Mouse (Mus musculus): ENCODE data around the gene Ppara. TPM values are rescaled to one million over a fixed set of nuclear protein-coding genes. Genes with fewer than 3 reads are reported as not detected.
A peak's percentile ranks its signal among the peaks of the same experiment; 100 is the strongest.

The Ppara gene
- polyA plus RNA-seq, 1 experiment from 2014 or later: 6.0 TPM

GRCm38 (mm10) chr15:85729256-85729655 is 5.5 kb upstream of the Ppara start:
- Histone ChIP-seq H3K4me3 (ENCODE audit: low read depth, low read length) (no peak overlapping the region), H3K27me3 (replicated peaks; ENCODE audit: control insufficient read depth, insufficient read depth, low read length) (peaks cover 26% of the 10 kb centered on the region), H3K4me1 (ENCODE audit: control insufficient read depth, insufficient read depth, low read length) (no peaks in the 10 kb centered on the region), H3K9ac (ENCODE audit: low read depth, low read length) (no peak overlapping the region), H3K9me3 (ENCODE audit: control insufficient read depth, low read length) (no peaks in the 10 kb centered on the region), H3K4me2 (ENCODE audit: low read depth, low read length) (no peak overlapping the region), H3K36me3 (ENCODE audit: control insufficient read depth, insufficient read depth, low read length) (no peaks in the 10 kb centered on the region), H3K27ac (replicated peaks; ENCODE audit: low read depth, low read length) (no peak overlapping the region)
- WGBS: 70% methylated on average over 9 of the region's 9 CpGs
- ATAC-seq (ENCODE audit: low read depth) (no peak), DNase-seq (ENCODE audit: low spot score) (no peak)

- Histone ChIP-seq H3K9ac (ENCODE audit: low read depth, low read length) (no peak overlapping the region), H3K27me3 (replicated peaks; ENCODE audit: control insufficient read depth, insufficient read depth, low read length) (peaks cover 34% of the 10 kb centered on the region), H3K4me2 (ENCODE audit: low read depth, low read length) (no peak overlapping the region), H3K36me3 (ENCODE audit: control insufficient read depth, insufficient read depth, low read length) (no peaks in the 10 kb centered on the region), H3K27ac (replicated peaks; ENCODE audit: low read depth, low read length) (no peak overlapping the region), H3K9me3 (ENCODE audit: control insufficient read depth, low read length) (no peaks in the 10 kb centered on the region), H3K4me1 (ENCODE audit: control insufficient read depth, insufficient read depth, low read length) (no peaks in the 10 kb centered on the region), H3K4me3 (ENCODE audit: low read depth, low read length) (no peak overlapping the region)
- WGBS: 38% methylated on average over 2 of the region's 2 CpGs
- ATAC-seq (ENCODE audit: low read depth) (no peak), DNase-seq (ENCODE audit: low spot score) (no peak)
These were observed 4.8 kb upstream of the Ppara start for GRCm38 (mm10) chr15:85730027-85730426.

GRCm38 (mm10) chr15:85731885-85732603 is 2.7 kb upstream of the Ppara start:
- Histone ChIP-seq H3K27me3 (replicated peaks; ENCODE audit: control insufficient read depth, insufficient read depth, low read length) (peaks cover 54% of the 10 kb centered on the region), H3K36me3 (ENCODE audit: control insufficient read depth, insufficient read depth, low read length) (no peaks in the 10 kb centered on the region), H3K4me3 (ENCODE audit: low read depth, low read length) (no peak overlapping the region), H3K9ac (ENCODE audit: low read depth, low read length) (no peak overlapping the region), H3K27ac (replicated peaks; ENCODE audit: low read depth, low read length) (no peak overlapping the region), H3K4me1 (ENCODE audit: control insufficient read depth, insufficient read depth, low read length) (peaks cover 4% of the 10 kb centered on the region; the same call in 1 of the 2 replicates), H3K9me3 (ENCODE audit: control insufficient read depth, low read length) (no peaks in the 10 kb centered on the region), H3K4me2 (ENCODE audit: low read depth, low read length) (no peak overlapping the region)
- WGBS: 83% methylated on average over 3 of the region's 3 CpGs
- DNase-seq (ENCODE audit: low spot score) (no peak), ATAC-seq (ENCODE audit: low read depth) (no peak)

GRCm38 (mm10) chr15:85732604-85732968 is 2.2 kb upstream of the Ppara start:
- no peak overlapping the region for H3K9ac ChIP-seq (ENCODE audit: low read depth, low read length)
- H3K27me3 ChIP-seq (replicated peaks; ENCODE audit: control insufficient read depth, insufficient read depth, low read length): peaks cover 59% of the 10 kb centered on the region
- ATAC-seq (ENCODE audit: low read depth): no peak
- no peaks in the 10 kb centered on the region for H3K9me3 ChIP-seq (ENCODE audit: control insufficient read depth, low read length)
- H3K27ac ChIP-seq (replicated peaks; ENCODE audit: low read depth, low read length): no peak overlapping the region
- H3K4me1 ChIP-seq (ENCODE audit: control insufficient read depth, insufficient read depth, low read length): peaks cover 4% of the 10 kb centered on the region; the same call in 1 of the 2 replicates
- H3K4me2 ChIP-seq (ENCODE audit: low read depth, low read length): no peak overlapping the region
- no peak for DNase-seq (ENCODE audit: low spot score)
- H3K4me3 ChIP-seq (ENCODE audit: low read depth, low read length): no peak overlapping the region
- WGBS: 80% methylated on average over 5 of the region's 5 CpGs
- H3K36me3 ChIP-seq (ENCODE audit: control insufficient read depth, insufficient read depth, low read length): no peaks in the 10 kb centered on the region

GRCm38 (mm10) chr15:85733686-85734085 is 1.1 kb upstream of the Ppara start:
- ATAC-seq (ENCODE audit: low read depth) (no peak), DNase-seq (ENCODE audit: low spot score) (no peak)
- Histone ChIP-seq H3K4me3 (ENCODE audit: low read depth, low read length) (no peak overlapping the region), H3K27ac (replicated peaks; ENCODE audit: low read depth, low read length) (no peak overlapping the region), H3K9ac (ENCODE audit: low read depth, low read length) (no peak overlapping the region), H3K27me3 (replicated peaks; ENCODE audit: control insufficient read depth, insufficient read depth, low read length) (peaks cover 64% of the 10 kb centered on the region), H3K4me2 (ENCODE audit: low read depth, low read length) (no peak overlapping the region), H3K9me3 (ENCODE audit: control insufficient read depth, low read length) (no peaks in the 10 kb centered on the region), H3K4me1 (ENCODE audit: control insufficient read depth, insufficient read depth, low read length) (peaks cover 4% of the 10 kb centered on the region; the same call in 1 of the 2 replicates), H3K36me3 (ENCODE audit: control insufficient read depth, insufficient read depth, low read length) (no peaks in the 10 kb centered on the region)
- WGBS: 87% methylated on average over 2 of the region's 2 CpGs

- no peak overlapping the region for H3K27ac ChIP-seq (replicated peaks; ENCODE audit: low read depth, low read length)
These were observed 635 bp upstream of the Ppara start for GRCm38 (mm10) chr15:85734148-85734547.

GRCm38 (mm10) chr15:85735063-85735835 is 466 bp downstream of the Ppara start:
- no peak overlapping the region for H3K27ac ChIP-seq (replicated peaks; ENCODE audit: low read depth, low read length)
- H3K4me3 ChIP-seq (ENCODE audit: low read depth, low read length): peak overlapping the region; percentile 71
- peak; percentile 90 for DNase-seq (ENCODE audit: low spot score)
- H3K4me2 ChIP-seq (ENCODE audit: low read depth, low read length): peak overlapping the region; percentile 82
- H3K36me3 ChIP-seq (ENCODE audit: control insufficient read depth, insufficient read depth, low read length): no peaks in the 10 kb centered on the region
- WGBS: under 1% methylated on average over 44 of the region's 78 CpGs
- peak; percentile 95 for ATAC-seq (ENCODE audit: low read depth)
- peak overlapping the region; percentile 61 for H3K9ac ChIP-seq (ENCODE audit: low read depth, low read length)
- H3K4me1 ChIP-seq (ENCODE audit: control insufficient read depth, insufficient read depth, low read length): peaks cover 4% of the 10 kb centered on the region; the same call in 1 of the 2 replicates
- no peaks in the 10 kb centered on the region for H3K9me3 ChIP-seq (ENCODE audit: control insufficient read depth, low read length)
- H3K27me3 ChIP-seq (replicated peaks; ENCODE audit: control insufficient read depth, insufficient read depth, low read length): peaks cover 68% of the 10 kb centered on the region

More at GRCm38 (mm10) chr15:85734148-85734547, 635 bp upstream of the Ppara start:
- 40% methylated on average over 7 of the region's 8 CpGs for WGBS
- Histone ChIP-seq H3K4me2 (ENCODE audit: low read depth, low read length) (peak overlapping the region; percentile 82; the same call in 1 of the 2 replicates), H3K36me3 (ENCODE audit: control insufficient read depth, insufficient read depth, low read length) (no peaks in the 10 kb centered on the region), H3K4me3 (ENCODE audit: low read depth, low read length) (peak overlapping the region; percentile 71; the same call in 1 of the 2 replicates), H3K9ac (ENCODE audit: low read depth, low read length) (0 out of 2 replicates have a peak overlapping the region, but pooled peaks have one; percentile 61), H3K4me1 (ENCODE audit: control insufficient read depth, insufficient read depth, low read length) (peaks cover 4% of the 10 kb centered on the region; the same call in 1 of the 2 replicates), H3K27me3 (replicated peaks; ENCODE audit: control insufficient read depth, insufficient read depth, low read length) (peaks cover 67% of the 10 kb centered on the region), H3K9me3 (ENCODE audit: control insufficient read depth, low read length) (no peaks in the 10 kb centered on the region)
- ATAC-seq (ENCODE audit: low read depth) (no peak), DNase-seq (ENCODE audit: low spot score) (no peak)

GRCm38 (mm10) chr15:85735836-85736190 is 1.0 kb downstream of the Ppara start:
- WGBS: 1% methylated on average over 16 of the region's 25 CpGs
- peak overlapping the region; percentile 82 for H3K4me2 ChIP-seq (ENCODE audit: low read depth, low read length)
- DNase-seq (ENCODE audit: low spot score): no peak

More at GRCm38 (mm10) chr15:85735836-85736190, 1.0 kb downstream of the Ppara start:
- peaks cover 67% of the 10 kb centered on the region for H3K27me3 ChIP-seq (replicated peaks; ENCODE audit: control insufficient read depth, insufficient read depth, low read length)
- no peaks in the 10 kb centered on the region for H3K36me3 ChIP-seq (ENCODE audit: control insufficient read depth, insufficient read depth, low read length)
- H3K4me3 ChIP-seq (ENCODE audit: low read depth, low read length): peak overlapping the region; percentile 71
- H3K9me3 ChIP-seq (ENCODE audit: control insufficient read depth, low read length): no peaks in the 10 kb centered on the region
- H3K27ac ChIP-seq (replicated peaks; ENCODE audit: low read depth, low read length): no peak overlapping the region
- peaks cover 4% of the 10 kb centered on the region; the same call in 1 of the 2 replicates for H3K4me1 ChIP-seq (ENCODE audit: control insufficient read depth, insufficient read depth, low read length)
- peak overlapping the region; percentile 61 for H3K9ac ChIP-seq (ENCODE audit: low read depth, low read length)
- ATAC-seq (ENCODE audit: low read depth): no peak
